Mouse (Mus musculus) bone marrow, adult 2 months (tissue): ENCODE measurements around the gene Il22ra1.

Source experiments
- CTCF ChIP-seq: fragments of 200-500 bp; IDR thresholded peaks from 2 replicates; pipeline ENCODE4 v1.5.1; 2011; ENCODE audit warnings: low read length, control low read depth; ENCODE audit not compliant: control insufficient read depth, insufficient read depth
- POLR2A ChIP-seq: fragments of 200-500 bp; IDR thresholded peaks from 2 replicates; pipeline ENCODE4 v1.6.1; 2011; ENCODE audit warnings: low read depth, mild to moderate bottlenecking, control low read depth, low read length, borderline replicate concordance; ENCODE audit not compliant: control insufficient read depth

DNA sequence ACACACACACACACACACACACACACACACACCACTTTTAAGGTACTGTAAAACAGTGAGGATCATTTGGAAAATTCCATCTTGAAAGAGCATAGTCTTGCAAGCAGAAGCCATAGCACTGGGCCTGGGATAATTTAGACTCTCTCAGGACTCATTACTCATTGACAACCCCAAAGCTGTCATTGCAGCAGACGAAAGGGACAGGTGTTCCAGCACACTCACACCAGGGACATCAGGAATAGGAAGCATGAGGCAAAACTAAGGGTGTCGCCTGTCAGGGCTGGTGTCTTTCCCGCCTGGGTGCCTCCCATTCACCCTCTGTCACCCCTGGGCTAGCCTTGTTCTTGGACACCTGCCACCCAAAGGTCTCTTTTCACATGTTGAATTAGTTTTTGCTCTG lies 8.9 kb downstream of the Il22ra1 start:
- TF ChIP-seq CTCF (no peak), POLR2A (no peak)
